Mouse (Mus musculus): Measurements from ENCODE around the gene Pdp2.

The Pdp2 gene

DNA sequence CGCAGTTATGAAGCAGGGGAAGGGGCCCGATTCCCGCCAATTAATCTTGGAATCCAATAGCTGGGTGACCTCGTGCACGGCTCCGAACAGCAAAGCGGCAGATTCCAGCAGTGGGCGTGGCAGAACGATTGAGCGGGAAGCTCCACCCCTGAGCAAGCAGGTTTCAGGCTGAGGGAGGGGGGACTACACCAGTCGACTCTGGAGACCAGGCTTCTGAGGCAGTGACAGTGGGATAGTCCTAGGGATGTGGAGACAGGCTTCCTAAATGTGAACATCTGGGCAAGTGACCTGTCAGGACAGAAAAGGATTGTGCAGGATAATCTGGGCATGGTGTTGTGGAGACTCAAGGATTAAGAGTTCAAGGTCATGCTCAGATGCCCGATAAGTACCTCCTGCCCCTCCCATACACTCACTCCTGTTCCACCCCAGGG, 10.7 kb downstream of the Pdp2 start:
- Histone ChIP-seq H3K9me3 (ENCODE audit: low read length) (no peaks in the 10 kb centered on the region), H3K36me3 (ENCODE audit: insufficient read depth, low read length) (peaks cover 12% of the 10 kb centered on the region; the same call in 1 of the 2 replicates), H3K4me1 (replicated peaks; ENCODE audit: low read depth, low read length) (peaks cover 27% of the 10 kb centered on the region), H3K4me3 (replicated peaks; ENCODE audit: low read length) (peak overlapping the region; percentile 61), H3K27me3 (ENCODE audit: insufficient read depth, low read length) (peaks cover 16% of the 10 kb centered on the region)
- no peak; the same call in 1 of the 2 replicates for TF ChIP-seq NANOG (IDR thresholded peaks at IDR 0.05; ENCODE audit: borderline replicate concordance, low read length)
- no peak for TF ChIP-seq POU5F1 (IDR thresholded peaks at IDR 0.05; ENCODE audit: borderline replicate concordance, low read length)

DNA sequence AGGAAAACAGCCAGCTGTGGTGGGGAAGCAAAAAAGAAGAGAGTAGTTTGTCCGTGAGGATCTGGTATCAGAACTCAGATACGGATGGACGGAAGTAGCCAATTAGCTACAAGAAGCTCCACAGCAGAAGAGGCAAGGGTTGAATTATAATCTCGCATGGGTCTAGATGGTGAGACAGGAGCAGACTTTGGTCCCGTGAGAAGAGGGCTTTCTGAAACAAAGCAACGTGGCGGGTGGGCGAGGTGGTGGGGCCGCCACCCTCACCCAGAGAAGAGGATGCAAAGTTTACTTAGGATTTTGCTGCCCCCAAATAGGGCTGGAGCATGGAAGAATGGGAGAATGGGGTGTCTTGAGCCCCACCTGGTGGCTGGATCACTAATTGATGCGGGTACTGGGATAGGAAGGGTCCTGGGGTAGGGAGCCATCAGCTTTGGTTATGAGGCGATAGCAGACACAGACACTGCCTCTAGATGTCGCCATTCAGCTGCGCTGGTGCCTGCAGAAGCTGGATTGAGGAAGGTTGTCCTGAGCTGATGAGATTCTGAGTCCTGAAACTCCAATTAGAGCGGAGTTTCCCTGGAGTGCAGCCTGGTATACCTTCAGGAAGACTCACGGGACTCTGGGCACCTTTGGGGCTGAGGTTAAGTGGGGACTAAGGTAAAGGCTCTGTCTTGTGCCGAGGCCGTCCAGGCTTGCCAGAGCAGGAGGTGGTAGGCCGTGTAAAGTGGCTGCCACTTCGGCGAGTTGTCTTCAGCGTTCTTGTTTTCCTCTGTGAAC, 11.4 kb downstream of the Pdp2 start:
- H3K4me1 ChIP-seq (replicated peaks; ENCODE audit: low read depth, low read length): peaks cover 27% of the 10 kb centered on the region
- 0 out of 2 replicates have a peak, but pooled peaks cover 5% of the 10 kb centered on the region for H3K36me3 ChIP-seq (ENCODE audit: insufficient read depth, low read length)
- H3K27me3 ChIP-seq (ENCODE audit: insufficient read depth, low read length): peaks cover 22% of the 10 kb centered on the region
- peak overlapping the region; percentile 61 for H3K4me3 ChIP-seq (replicated peaks; ENCODE audit: low read length)
- no peaks in the 10 kb centered on the region for H3K9me3 ChIP-seq (ENCODE audit: low read length)
- TF ChIP-seq POU5F1 (IDR thresholded peaks at IDR 0.05; ENCODE audit: borderline replicate concordance, low read length) (no peak), CTCF (conservative IDR thresholded peaks at IDR 0.05; ENCODE audit: low read length) (peak; percentile 96)

DNA sequence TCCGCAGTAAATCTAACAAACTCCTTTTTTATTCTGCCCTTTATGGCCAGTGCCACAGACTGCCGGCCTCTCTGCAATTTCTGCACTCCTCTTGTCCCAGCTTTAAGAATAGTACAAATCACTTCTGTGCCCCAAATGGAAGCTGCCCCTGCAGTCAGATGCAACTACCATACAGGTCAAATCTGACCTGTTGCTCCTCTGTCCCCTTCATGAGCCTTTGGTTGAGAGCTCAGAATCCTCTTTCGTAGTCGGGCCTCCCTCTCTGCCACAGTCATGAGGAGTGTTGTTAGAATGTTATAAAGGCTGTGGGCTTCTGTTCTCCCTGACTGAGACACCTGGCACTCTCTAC, 12.0 kb downstream of the Pdp2 start:
- TF ChIP-seq CTCF (conservative IDR thresholded peaks at IDR 0.05; ENCODE audit: low read length): no peak
- no peak for TF ChIP-seq POU5F1 (IDR thresholded peaks at IDR 0.05; ENCODE audit: borderline replicate concordance, low read length)
- TF ChIP-seq NANOG (IDR thresholded peaks at IDR 0.05; ENCODE audit: borderline replicate concordance, low read length): no peak
- H3K9me3 ChIP-seq (ENCODE audit: low read length): no peaks in the 10 kb centered on the region
- peaks cover 26% of the 10 kb centered on the region for H3K27me3 ChIP-seq (ENCODE audit: insufficient read depth, low read length)
- peaks cover 27% of the 10 kb centered on the region for H3K4me1 ChIP-seq (replicated peaks; ENCODE audit: low read depth, low read length)
- 0 out of 2 replicates have a peak, but pooled peaks cover 3% of the 10 kb centered on the region for H3K36me3 ChIP-seq (ENCODE audit: insufficient read depth, low read length)
- H3K4me3 ChIP-seq (replicated peaks; ENCODE audit: low read length): peak overlapping the region; percentile 29; the same call in 1 of the 2 replicates

DNA sequence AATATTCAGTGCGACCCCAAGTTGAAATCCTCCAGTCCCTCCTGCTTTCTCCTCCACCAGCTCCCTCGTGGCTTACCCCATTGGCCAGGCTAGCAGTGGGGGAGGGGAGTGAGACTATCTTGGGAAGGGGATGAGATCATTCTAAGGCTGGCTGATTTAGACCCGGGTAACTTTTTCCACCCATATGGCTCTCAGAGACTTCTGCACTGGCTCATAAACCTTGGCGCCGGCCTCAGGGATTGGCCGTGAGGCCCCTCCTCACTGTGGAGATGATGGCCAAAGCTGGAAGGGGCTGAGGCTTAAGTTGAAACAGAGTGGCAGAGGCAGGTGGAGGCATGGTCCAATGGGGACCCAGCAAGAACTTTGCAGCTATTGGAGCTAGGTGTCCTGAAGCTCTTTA, 15.1 kb downstream of the Pdp2 start:
- H3K4me3 ChIP-seq (replicated peaks; ENCODE audit: low read length): no peak overlapping the region
- H3K27me3 ChIP-seq (ENCODE audit: insufficient read depth, low read length): peaks cover 33% of the 10 kb centered on the region
- no peaks in the 10 kb centered on the region for H3K9me3 ChIP-seq (ENCODE audit: low read length)
- TF ChIP-seq NANOG (IDR thresholded peaks at IDR 0.05; ENCODE audit: borderline replicate concordance, low read length) (no peak), POU5F1 (IDR thresholded peaks at IDR 0.05; ENCODE audit: borderline replicate concordance, low read length) (no peak), CTCF (conservative IDR thresholded peaks at IDR 0.05; ENCODE audit: low read length) (no peak)
- no peaks in the 10 kb centered on the region for H3K36me3 ChIP-seq (ENCODE audit: insufficient read depth, low read length)
- peaks cover 17% of the 10 kb centered on the region for H3K4me1 ChIP-seq (replicated peaks; ENCODE audit: low read depth, low read length)

DNA sequence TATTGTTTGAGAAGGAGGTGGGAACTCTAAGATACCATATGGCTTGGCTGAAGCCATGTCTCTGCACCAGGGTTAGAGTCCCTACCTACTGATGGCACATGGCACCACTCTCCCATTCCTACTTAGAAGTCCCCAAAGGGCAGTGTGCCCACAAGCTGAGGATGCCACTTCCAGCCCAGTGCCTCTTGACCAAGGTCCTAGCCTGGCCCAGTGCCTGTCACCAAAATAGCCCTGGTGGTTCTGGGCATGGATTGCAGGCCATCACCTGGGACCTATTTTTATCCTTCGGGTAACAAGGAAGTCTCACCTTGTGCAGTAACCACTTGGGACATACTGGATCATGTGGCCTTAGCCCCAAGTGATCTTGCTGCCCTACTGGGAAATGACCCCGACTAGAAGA, 16.7 kb downstream of the Pdp2 start:
- H3K4me1 ChIP-seq (replicated peaks; ENCODE audit: low read depth, low read length): peaks cover 4% of the 10 kb centered on the region

DNA sequence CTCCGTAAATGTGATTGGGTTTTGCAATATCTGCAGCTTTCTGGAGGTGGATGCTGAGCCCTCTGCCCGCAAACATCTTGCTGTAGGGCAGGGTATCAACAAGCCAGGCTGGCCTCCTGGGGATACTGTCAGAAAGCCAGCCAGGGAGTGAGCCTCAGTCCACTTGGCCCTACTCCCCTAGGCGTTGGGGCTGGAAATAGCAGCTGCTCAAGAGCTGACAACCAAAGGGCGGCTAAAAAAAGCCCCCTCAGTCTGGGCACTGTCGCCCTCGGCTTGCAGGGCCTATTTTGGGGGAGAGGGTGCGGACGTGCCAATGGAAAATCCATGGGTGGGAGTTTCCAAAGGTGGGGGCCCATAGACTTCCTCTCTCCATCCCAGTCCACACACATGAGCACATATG, 18.0 kb downstream of the Pdp2 start:
- no peak overlapping the region for H3K4me3 ChIP-seq (replicated peaks; ENCODE audit: low read length)
- TF ChIP-seq POU5F1 (IDR thresholded peaks at IDR 0.05; ENCODE audit: borderline replicate concordance, low read length): no peak
- TF ChIP-seq NANOG (IDR thresholded peaks at IDR 0.05; ENCODE audit: borderline replicate concordance, low read length): no peak
- no peak for TF ChIP-seq CTCF (conservative IDR thresholded peaks at IDR 0.05; ENCODE audit: low read length)

More for the DNA sequence above, 16.7 kb downstream of the Pdp2 start:
- H3K4me3 ChIP-seq (replicated peaks; ENCODE audit: low read length): no peak overlapping the region
- H3K9me3 ChIP-seq (ENCODE audit: low read length): no peaks in the 10 kb centered on the region
- peaks cover 40% of the 10 kb centered on the region for H3K27me3 ChIP-seq (ENCODE audit: insufficient read depth, low read length)
- TF ChIP-seq CTCF (conservative IDR thresholded peaks at IDR 0.05; ENCODE audit: low read length) (no peak), NANOG (IDR thresholded peaks at IDR 0.05; ENCODE audit: borderline replicate concordance, low read length) (no peak), POU5F1 (IDR thresholded peaks at IDR 0.05; ENCODE audit: borderline replicate concordance, low read length) (no peak)
- H3K36me3 ChIP-seq (ENCODE audit: insufficient read depth, low read length): no peaks in the 10 kb centered on the region

DNA sequence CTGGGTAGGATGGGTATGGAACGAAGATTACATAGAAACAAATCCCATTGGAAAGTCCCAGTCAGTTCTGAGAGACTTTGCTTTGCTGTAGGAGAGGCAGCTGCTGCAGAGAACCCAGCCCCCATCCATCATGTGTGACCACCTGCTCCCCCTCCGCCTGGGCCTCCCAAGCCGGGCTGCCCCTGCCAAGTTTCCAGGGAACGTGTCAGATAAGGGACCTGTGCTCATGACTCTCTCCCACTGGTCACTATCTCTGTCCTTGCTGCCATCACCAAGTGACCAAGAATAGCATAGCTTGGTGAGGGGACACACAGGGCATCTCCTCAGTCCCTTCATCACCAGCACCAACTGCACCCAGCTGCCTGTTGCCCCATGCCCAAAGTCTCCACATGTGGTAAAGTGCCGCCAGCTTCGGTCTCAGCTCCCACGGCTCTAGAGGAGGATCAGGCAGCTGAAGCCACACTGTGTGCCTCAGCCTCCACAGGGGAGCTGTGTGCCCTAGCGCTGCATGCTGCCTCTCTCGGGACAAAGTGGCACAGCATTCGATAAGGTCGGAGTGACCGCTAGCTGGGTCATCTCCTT, 19.0 kb downstream of the Pdp2 start:
- H3K9me3 ChIP-seq (ENCODE audit: low read length): no peaks in the 10 kb centered on the region
- H3K36me3 ChIP-seq (ENCODE audit: insufficient read depth, low read length): no peaks in the 10 kb centered on the region
- H3K4me3 ChIP-seq (replicated peaks; ENCODE audit: low read length): no peak overlapping the region
- H3K27me3 ChIP-seq (ENCODE audit: insufficient read depth, low read length): peaks cover 38% of the 10 kb centered on the region
- no peak for TF ChIP-seq NANOG (IDR thresholded peaks at IDR 0.05; ENCODE audit: borderline replicate concordance, low read length)
- no peak for TF ChIP-seq POU5F1 (IDR thresholded peaks at IDR 0.05; ENCODE audit: borderline replicate concordance, low read length)
- TF ChIP-seq CTCF (conservative IDR thresholded peaks at IDR 0.05; ENCODE audit: low read length): no peak
- H3K4me1 ChIP-seq (replicated peaks; ENCODE audit: low read depth, low read length): no peaks in the 10 kb centered on the region

More for the DNA sequence above, 18.0 kb downstream of the Pdp2 start:
- H3K9me3 ChIP-seq (ENCODE audit: low read length): no peaks in the 10 kb centered on the region
- no peaks in the 10 kb centered on the region for H3K4me1 ChIP-seq (replicated peaks; ENCODE audit: low read depth, low read length)
- no peaks in the 10 kb centered on the region for H3K36me3 ChIP-seq (ENCODE audit: insufficient read depth, low read length)
- H3K27me3 ChIP-seq (ENCODE audit: insufficient read depth, low read length): peaks cover 40% of the 10 kb centered on the region

DNA sequence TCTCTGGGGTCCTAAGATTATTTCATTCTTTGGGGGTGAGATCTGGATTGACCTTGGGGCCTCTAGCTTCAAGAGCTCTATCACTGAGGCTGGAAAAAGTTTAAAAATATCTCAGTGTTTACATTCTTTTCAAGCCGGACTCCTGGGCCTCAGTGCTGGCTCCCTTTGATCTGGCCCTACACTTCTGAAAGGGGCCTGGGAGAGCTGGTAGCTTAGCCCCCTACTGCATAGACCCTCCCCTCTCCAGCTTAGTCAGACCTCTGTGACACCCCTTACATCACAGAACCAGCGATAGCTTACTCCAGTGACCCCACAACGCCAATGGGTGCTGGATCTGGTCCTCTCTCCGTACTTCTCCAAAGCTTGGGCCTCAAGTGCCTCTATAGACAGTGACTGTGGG, 20.4 kb downstream of the Pdp2 start:
- TF ChIP-seq POU5F1 (IDR thresholded peaks at IDR 0.05; ENCODE audit: borderline replicate concordance, low read length): no peak
- no peak for TF ChIP-seq NANOG (IDR thresholded peaks at IDR 0.05; ENCODE audit: borderline replicate concordance, low read length)
- no peak for TF ChIP-seq CTCF (conservative IDR thresholded peaks at IDR 0.05; ENCODE audit: low read length)

More for the DNA sequence above, 20.4 kb downstream of the Pdp2 start:
- no peaks in the 10 kb centered on the region for H3K9me3 ChIP-seq (ENCODE audit: low read length)
- peaks cover 3% of the 10 kb centered on the region; the same call in 1 of the 2 replicates for H3K4me1 ChIP-seq (replicated peaks; ENCODE audit: low read depth, low read length)
- peaks cover 27% of the 10 kb centered on the region for H3K27me3 ChIP-seq (ENCODE audit: insufficient read depth, low read length)
- H3K4me3 ChIP-seq (replicated peaks; ENCODE audit: low read length): no peak overlapping the region
- H3K36me3 ChIP-seq (ENCODE audit: insufficient read depth, low read length): no peaks in the 10 kb centered on the region

All from E14TG2a.4 (cell line).